Mouse (Mus musculus): ENCODE measurements around the gene Hhip.

- TF ChIP-seq EP300 (IDR thresholded peaks at IDR 0.05; ENCODE audit: low read depth) (no peak), CTCF (IDR thresholded peaks at IDR 0.05; ENCODE audit: low read depth) (no peak)
Observed at GRCm38 (mm10) chr8:80029631-80030030, 28.2 kb downstream of the Hhip start.
